Mouse (Mus musculus) liver, embryonic 16.5 days (tissue): ENCODE results near the gene Prune1. TPM values are rescaled to one million over a fixed set of nuclear protein-coding genes. Genes with fewer than 3 reads are reported as not detected.
A peak's percentile ranks its signal among the peaks of the same experiment; 100 is the strongest.

ENCODE experiments used
- ATAC-seq: fragments of 200-750 bp; cut with Nextera tagmentation; 2 replicates; pipeline ENCODE4 v1.8.0; 2017; ENCODE audit warnings: low read depth, mild to moderate bottlenecking, moderate number of reproducible peaks, moderate library complexity
- H3K27ac ChIP-seq: fragments of 300-500 bp; sonication (generic); 2 replicates; pipeline ENCODE4 v1.5.1; 2014; ENCODE audit warnings: mild to moderate bottlenecking, low read length
- H3K27me3 ChIP-seq: fragments of 300-500 bp; sonication (generic); 2 replicates; pipeline ENCODE4 v1.6.1; 2014; ENCODE audit warnings: low read depth, low read length, mixed read lengths; ENCODE audit not compliant: control insufficient read depth, insufficient read depth
- H3K36me3 ChIP-seq: fragments of 300-500 bp; sonication (generic); 2 replicates; pipeline ENCODE4 v1.6.1; 2014; ENCODE audit warnings: mild to moderate bottlenecking; ENCODE audit not compliant: control insufficient read depth, insufficient read depth
- H3K4me1 ChIP-seq: fragments of 300-500 bp; sonication (generic); 2 replicates; pipeline ENCODE4 v1.6.1; 2014; ENCODE audit warnings: low read depth, low read length, mixed read lengths; ENCODE audit not compliant: control insufficient read depth
- H3K4me2 ChIP-seq: fragments of 300-500 bp; sonication (generic); 2 replicates; pipeline ENCODE4 v1.6.1; 2014; ENCODE audit warnings: low read depth, low read length, mixed read lengths
- H3K4me3 ChIP-seq: fragments of 300-500 bp; sonication (generic); 2 replicates; pipeline ENCODE4 v1.5.1; 2014; ENCODE audit warnings: low read depth, mild to moderate bottlenecking, low read length
- H3K9ac ChIP-seq: fragments of 300-500 bp; sonication (generic); 2 replicates; pipeline ENCODE4 v1.6.1; 2014; ENCODE audit warnings: low read depth, low read length
- H3K9me3 ChIP-seq: fragments of 300-500 bp; sonication (generic); replicated peaks from 2 replicates; pipeline ENCODE4 v1.6.1; 2016; ENCODE audit warnings: low read length; ENCODE audit not compliant: control insufficient read depth
- WGBS: fragments of 180-500 bp; shearing (Covaris S2); extraction: QIAGEN DNeasy Blood & Tissue Kit; methylation state at CpG from one replicate; pipeline ENCODE4 v1.1.7; 2014; ENCODE audit not compliant: insufficient replicate concordance; 5-methylcytosine and 5-hydroxymethylcytosine counted together
- polyA plus RNA-seq: library from polyadenylated mRNA; unstranded; fragments of >200 nt; fragmentation: Nextera tagmentation; extraction: Ambion mirVana; gene quantifications from 2 replicates; pipeline ENCODE4 v1.2.1, GENCODE M21; 2015

Gene Prune1
- polyA plus RNA-seq, 1 experiment from 2014 or later: 8.8 TPM

- peak overlapping the region; percentile 99 for H3K4me2 ChIP-seq
- no peaks in the 10 kb centered on the region for H3K27me3 ChIP-seq
- peak overlapping the region; percentile 73 for H3K4me3 ChIP-seq
- peak overlapping the region; percentile 78 for H3K9ac ChIP-seq
- H3K36me3 ChIP-seq: peaks cover 26% of the 10 kb centered on the region
- no peaks in the 10 kb centered on the region for H3K9me3 ChIP-seq
- 2% methylated on average over 13 of the region's 13 CpGs for WGBS
- no peak for ATAC-seq
- peak overlapping the region; percentile 90 for H3K27ac ChIP-seq
- H3K4me1 ChIP-seq: peaks cover 34% of the 10 kb centered on the region
Measured at GRCm38 (mm10) chr3:95229781-95230494, 51.9 kb downstream of the Prune1 start.

DNA sequence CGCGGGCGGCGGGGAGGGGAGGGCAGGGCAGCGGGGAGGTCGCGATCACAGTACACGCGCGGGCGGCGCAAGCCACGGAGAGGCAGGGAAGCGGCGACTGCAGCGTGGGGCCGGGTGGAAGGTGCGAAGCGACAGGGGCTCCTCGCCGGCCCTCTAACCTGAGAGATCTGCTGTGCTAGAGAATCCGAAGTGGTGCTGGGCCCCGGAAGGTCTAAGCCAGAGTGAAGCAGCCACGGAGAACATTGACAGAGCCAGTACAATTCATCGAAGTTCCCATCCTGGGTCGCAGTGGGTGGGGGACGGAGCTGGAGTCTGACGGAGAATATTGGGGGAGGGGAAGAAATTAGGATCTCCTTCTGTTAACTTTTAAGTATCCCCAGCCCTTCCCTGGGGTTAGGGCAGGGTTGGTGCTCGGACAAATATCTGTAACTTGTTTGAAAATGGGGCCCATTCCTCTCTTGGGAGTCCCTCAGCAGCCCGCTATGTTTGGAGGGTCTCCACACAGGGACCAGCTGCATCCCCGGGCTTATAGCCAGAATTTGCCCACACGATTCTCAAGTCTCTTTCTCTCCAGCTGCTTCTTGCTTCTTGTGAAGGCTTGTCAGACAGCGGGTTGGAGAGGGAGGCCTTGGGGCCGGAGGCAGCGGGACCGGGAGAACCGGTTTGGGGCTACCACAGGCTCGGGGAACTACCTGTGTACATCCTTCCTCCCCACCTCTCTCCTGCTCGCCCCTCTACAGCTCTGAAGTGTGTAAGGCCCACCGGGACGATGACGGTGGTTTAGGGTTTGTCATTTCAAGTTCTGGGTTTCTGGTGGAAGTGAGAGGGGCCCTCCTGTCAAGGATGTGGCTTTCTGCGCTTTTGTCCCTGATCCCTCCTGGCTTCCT, 52.7 kb downstream of the Prune1 start:
- Histone ChIP-seq H3K9me3 (no peaks in the 10 kb centered on the region), H3K36me3 (peaks cover 19% of the 10 kb centered on the region), H3K4me2 (peak overlapping the region; percentile 99), H3K4me1 (peaks cover 34% of the 10 kb centered on the region), H3K27me3 (no peaks in the 10 kb centered on the region), H3K27ac (peak overlapping the region; percentile 90), H3K4me3 (peak overlapping the region; percentile 73), H3K9ac (peak overlapping the region; percentile 78)
- under 1% methylated on average over 40 of the region's 43 CpGs for WGBS
- peak; percentile 2; the same call in 1 of the 2 replicates for ATAC-seq

GRCm38 (mm10) chr3:95228148-95228893, 53.6 kb downstream of the Prune1 start, which contains the start of gene Cdc42se1:
Gene Cdc42se1, plus strand, starts transcription at chr3:95228732.
- WGBS: under 1% methylated on average over 64 of the region's 64 CpGs
- Histone ChIP-seq H3K27me3 (no peaks in the 10 kb centered on the region), H3K36me3 (peaks cover 15% of the 10 kb centered on the region), H3K27ac (peak within 1 kb of the TSS; percentile 90), H3K4me1 (peaks cover 34% of the 10 kb centered on the region), H3K9ac (peak within 1 kb of the TSS; percentile 78), H3K9me3 (no peaks in the 10 kb centered on the region), H3K4me3 (peak within 1 kb of the TSS; percentile 73), H3K4me2 (peak within 1 kb of the TSS; percentile 99)
- peak; percentile 92 for ATAC-seq

DNA sequence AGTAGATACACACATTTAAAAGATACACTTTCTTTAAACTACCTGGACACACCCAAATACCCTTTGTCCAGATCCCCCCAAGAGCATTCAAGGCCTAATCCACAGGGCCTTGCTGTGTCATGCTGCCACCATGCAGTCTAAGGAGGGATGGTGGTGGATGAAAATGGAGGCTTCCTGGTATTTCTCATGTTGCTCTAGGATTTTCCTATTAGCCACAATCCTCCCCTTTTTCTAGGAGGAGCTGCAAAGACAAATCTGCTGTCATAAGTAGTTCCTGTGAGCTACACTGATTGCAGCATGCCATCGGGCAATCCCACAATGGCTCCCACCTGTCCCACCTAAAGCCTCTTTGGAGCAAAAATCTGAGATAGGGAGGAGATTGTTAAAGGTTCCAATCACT, 54.7 kb downstream of the Prune1 start:
- Histone ChIP-seq H3K27ac (no peak overlapping the region), H3K4me3 (no peak overlapping the region), H3K9me3 (no peaks in the 10 kb centered on the region), H3K4me2 (peak overlapping the region; percentile 99), H3K27me3 (no peaks in the 10 kb centered on the region), H3K4me1 (peaks cover 28% of the 10 kb centered on the region), H3K9ac (no peak overlapping the region), H3K36me3 (peaks cover 9% of the 10 kb centered on the region)
- ATAC-seq: no peak
- WGBS: 38% methylated on average over 1 of the region's 1 CpGs

DNA sequence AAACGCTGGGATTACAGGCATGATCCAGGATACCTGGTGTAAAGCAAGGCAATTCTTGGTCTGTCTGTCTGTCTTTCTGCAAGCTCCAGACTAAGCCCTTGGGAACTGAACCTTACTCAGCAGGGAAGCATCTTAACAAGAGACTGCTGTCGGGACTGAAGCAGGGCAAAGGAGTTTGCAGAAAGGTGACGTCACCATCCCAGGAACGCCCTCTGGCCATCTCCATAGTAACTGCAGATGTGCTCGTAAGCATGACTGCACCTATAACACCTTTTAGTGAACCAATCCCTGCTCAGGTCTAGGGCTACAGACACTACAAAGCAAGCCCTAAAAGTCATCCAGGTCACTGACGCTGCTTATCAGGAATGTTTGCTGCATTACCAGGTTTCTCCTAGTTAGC, 57.6 kb downstream of the Prune1 start:
- no peak for ATAC-seq
- no peak overlapping the region for H3K4me3 ChIP-seq
- 61% methylated on average over 6 of the region's 6 CpGs for WGBS
- peaks cover 5% of the 10 kb centered on the region; the same call in 1 of the 2 replicates for H3K4me1 ChIP-seq
- peaks cover 3% of the 10 kb centered on the region for H3K36me3 ChIP-seq
- no peak overlapping the region for H3K4me2 ChIP-seq
- H3K27ac ChIP-seq: no peak overlapping the region
- no peaks in the 10 kb centered on the region for H3K27me3 ChIP-seq
- no peaks in the 10 kb centered on the region for H3K9me3 ChIP-seq
- H3K9ac ChIP-seq: no peak overlapping the region

DNA sequence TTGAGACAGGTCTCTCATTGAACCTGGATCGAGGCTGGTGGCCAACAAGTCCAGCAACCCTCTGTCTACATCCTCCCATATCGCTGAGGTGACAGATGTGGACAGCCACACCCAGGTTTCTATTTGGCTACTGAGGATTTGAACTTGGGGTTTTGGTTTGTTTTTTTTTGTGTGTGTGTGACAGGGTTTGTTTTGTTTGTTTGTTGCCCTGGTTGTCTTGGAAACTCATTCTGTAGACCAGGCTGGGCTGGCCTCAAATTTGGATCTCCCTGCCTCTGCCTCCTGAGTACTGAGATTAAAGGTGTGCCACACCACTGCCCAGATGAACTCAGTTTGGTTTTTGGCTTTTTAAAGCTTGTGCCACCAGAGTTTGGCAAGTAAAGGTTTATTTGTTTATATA, 58.8 kb downstream of the Prune1 start:
- Histone ChIP-seq H3K9me3 (no peaks in the 10 kb centered on the region), H3K4me2 (no peak overlapping the region), H3K36me3 (peaks cover 3% of the 10 kb centered on the region), H3K4me3 (no peak overlapping the region), H3K9ac (no peak overlapping the region), H3K27ac (no peak overlapping the region), H3K4me1 (peaks cover 10% of the 10 kb centered on the region), H3K27me3 (no peaks in the 10 kb centered on the region)
- ATAC-seq: no peak
- 85% methylated on average over 2 of the region's 2 CpGs for WGBS

- peak overlapping the region; percentile 95 for H3K27ac ChIP-seq
- H3K4me3 ChIP-seq: peak overlapping the region; percentile 93
- H3K9ac ChIP-seq: peak overlapping the region; percentile 94
- H3K4me2 ChIP-seq: peak overlapping the region; percentile 78
- H3K36me3 ChIP-seq: peaks cover 12% of the 10 kb centered on the region
- peaks cover 24% of the 10 kb centered on the region for H3K4me1 ChIP-seq
- no peaks in the 10 kb centered on the region for H3K9me3 ChIP-seq
- WGBS: 51% methylated on average over 6 of the region's 6 CpGs
- no peak for ATAC-seq
- H3K27me3 ChIP-seq: no peaks in the 10 kb centered on the region
Measured at GRCm38 (mm10) chr3:95218466-95219137, 63.3 kb downstream of the Prune1 start.
